Mouse (Mus musculus) A20 (cell line): ENCODE measurements around the gene Fam83e.

Source experiments
- DNase-seq: peaks from one replicate; pipeline ENCODE4 v3.0.0-alpha.2; 2011; ENCODE audit warnings: low read depth, low spot score

Fam83e gene

DNA sequence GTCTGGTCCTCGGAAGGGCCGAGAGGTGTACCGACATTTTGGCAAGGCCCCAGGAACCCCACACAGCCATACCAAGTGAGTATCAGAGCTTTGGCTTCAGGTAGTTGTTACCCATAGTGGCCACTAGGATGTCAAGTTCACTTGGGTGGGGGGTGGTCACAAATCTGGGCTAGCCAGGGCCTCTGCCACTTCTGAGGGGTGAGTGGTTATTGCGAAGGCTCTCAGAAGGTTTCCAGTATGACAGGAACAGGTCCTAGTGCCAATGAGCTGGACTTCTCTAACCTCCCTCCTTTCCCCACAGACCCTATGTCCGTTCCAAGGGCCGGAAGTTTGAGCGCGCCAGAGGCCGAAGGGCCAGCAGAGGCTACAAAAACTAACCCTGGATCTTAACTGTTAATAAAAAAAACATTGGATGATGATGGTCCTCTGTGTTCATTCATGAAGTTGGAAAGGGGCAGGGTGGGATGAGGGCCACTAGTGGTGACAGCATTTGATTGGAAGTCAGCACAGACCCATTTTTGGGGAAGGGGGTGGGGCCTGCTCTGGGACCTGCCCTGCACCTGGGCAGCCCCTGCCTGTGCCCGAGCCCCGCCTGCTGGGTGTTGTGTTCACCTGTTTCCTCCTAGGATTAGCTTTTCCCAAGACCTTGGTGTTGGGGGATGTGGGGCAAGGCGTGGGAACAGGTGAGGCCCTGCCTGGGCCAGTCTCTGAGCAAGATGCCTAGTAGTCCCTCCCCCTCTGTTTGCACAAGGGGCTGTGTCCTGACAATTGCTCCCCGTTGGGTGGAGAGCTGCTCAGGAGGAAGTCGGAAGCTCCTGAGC lies at the start of gene Fam83e:
Gene Fam83e (plus strand): TSS at position 800 of the 821 bp plus-strand sequence.
- DNase-seq: no peak

DNA sequence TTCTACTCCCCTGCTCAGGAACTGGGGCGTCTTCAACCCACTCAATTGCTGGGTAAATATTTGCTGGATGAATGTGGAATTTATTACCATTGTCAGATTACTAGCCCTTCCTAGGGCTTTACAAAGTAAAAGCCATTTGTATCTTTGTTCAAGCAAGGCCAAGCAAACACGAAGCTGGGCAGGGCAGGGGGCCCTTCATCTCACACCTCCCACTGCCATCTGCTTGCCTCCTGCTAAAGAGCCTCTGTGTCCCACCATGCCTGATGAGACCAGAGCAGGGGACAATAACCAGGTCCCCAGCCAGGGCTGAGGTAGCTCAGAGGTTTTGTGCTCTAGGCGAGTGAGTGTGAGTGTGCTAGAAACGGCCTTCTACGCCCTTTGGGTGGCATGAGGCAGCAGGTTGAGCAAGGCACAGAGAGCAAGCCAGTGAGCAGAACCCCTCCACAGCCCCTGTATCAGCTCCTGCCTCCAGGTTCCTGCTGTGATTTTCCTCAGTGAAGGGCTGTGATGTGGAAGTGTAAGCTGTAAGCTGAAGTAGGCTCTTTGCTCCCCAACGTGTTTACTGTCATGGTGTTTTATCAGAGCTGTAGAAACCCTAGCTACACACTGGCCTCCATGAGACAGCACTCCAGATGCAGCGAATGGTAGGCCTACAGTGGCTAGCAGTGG lies 43.3 kb upstream of the Fam83e start:
- DNase-seq: no peak

- no peak for DNase-seq
Observed at GRCm38 (mm10) chr7:45678513-45678912, 42.5 kb upstream of the Fam83e start.

GRCm38 (mm10) chr7:45679966-45680621 lies 40.9 kb upstream of the Fam83e start:
- DNase-seq: peak; percentile 60

DNA sequence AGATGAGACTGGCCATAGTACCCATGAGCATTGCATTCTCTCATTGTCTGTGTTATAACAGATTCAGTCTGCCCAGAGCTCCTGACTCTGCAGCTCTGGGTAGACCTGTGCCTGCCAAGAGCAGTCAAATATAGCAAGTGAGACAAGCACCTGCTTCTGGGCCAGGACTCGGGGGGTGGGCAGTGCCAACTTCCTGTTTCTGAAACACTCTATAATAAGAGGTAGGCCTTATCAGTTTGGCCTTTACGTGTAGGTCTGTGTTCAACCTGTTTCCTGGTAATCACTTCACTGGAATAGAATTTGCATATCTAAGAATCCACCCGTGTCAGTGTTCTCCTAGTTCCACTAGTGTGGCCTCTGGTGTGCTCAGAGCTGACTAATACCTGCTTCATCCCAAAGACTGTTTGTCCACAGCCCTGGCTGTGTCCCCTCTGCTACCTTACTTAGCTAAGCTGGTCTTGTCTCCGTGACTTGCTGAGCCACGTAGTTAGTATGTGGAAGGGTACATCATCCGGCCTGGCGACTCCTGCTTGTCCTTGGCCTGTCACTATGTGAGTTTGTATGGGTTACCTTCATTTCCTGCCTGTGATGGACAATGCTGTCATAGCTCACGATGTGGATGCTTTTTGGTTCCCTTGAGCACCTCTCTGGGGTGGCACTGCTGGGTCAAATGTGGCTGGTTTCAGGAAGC lies 39.8 kb upstream of the Fam83e start:
- peak; percentile 93 for DNase-seq

GRCm38 (mm10) chr7:45682144-45683126 lies 38.6 kb upstream of the Fam83e start:
- DNase-seq: peak; percentile 91

- DNase-seq: no peak
Observed at GRCm38 (mm10) chr7:45683396-45684050, 37.5 kb upstream of the Fam83e start, which contains the start of gene Ntn5. TSS of gene Ntn5 (plus strand) at chr7:45684022.

DNA sequence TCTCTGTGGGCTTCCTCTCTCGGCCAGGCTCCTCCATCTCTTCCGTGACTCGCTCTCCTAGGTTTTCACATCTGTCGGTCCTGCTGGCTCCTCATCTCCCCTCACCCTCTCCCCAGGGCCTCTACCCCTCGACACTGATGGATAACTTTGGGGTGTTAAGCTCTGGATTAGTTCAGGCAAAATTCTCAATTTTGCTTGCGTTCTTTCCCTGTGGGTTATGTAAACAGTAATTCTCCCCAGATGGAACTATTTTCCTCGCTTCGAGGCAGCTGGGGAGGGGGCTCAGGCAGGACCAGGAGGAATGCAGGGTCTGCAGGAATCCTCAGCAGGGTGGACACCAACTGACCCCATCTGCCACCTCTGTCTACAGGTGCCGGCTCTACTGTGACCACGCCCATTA lies 35.2 kb upstream of the Fam83e start:
- no peak for DNase-seq

DNA sequence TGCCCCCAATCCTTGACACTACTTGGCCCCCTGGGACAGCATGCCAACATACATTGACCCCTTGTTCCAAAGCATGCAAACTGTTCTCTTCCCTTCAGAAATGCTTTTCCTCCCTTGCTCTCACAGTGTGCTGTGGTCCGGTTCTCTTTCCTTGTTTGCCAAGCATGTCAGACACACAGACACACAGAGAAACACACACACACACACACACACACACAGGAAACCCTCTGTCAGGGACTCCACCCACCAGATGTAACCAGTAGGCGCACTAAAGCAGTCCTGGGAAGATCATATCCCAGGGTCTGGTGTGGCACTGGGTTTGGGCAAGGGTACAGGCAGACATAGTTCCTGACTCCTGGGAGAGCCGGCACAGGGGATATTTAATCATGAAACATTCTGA lies 34.2 kb upstream of the Fam83e start:
- no peak for DNase-seq

GRCm38 (mm10) chr7:45689099-45689498 lies 31.9 kb upstream of the Fam83e start:
- DNase-seq: peak; percentile 22

- no peak for DNase-seq
Observed at GRCm38 (mm10) chr7:45689800-45690199, 31.2 kb upstream of the Fam83e start.

GRCm38 (mm10) chr7:45692364-45692763 lies 28.6 kb upstream of the Fam83e start:
- DNase-seq: no peak

DNA sequence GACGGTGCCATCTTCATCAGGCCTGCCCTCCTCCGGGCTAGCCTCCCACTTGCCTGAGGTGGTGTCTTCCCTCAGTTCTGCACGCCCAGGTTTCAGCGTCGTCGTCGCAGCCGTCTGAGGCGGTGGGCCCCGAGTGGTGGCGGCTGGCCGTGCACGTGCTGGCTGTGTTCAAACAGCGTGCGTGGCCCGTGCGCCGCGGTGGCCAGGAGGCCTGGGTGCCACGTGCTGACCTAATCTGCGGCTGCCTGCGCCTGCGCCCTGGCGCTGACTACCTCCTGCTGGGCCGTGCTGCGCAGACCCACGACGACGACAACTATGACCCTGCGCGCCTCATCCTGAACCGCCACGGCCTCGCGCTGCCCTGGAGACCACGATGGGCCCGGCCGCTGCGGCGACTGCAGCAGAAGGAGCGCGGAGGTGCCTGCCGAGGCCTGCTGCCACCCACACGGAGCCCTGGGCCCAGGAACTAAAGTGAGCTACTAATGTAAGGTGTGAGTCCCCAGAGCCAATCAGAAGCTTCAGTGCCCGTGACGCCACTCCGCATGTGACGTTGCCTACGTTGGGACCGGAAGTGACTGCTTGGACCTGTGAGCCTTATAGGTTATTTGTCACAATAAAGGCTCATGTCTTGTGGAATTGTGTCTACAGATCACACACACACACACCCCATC lies 27.0 kb upstream of the Fam83e start, which contains the start of gene Sec1:
Gene Sec1 (minus strand): TSS at position 482 of the 671 bp plus-strand sequence.
- DNase-seq: no peak

DNA sequence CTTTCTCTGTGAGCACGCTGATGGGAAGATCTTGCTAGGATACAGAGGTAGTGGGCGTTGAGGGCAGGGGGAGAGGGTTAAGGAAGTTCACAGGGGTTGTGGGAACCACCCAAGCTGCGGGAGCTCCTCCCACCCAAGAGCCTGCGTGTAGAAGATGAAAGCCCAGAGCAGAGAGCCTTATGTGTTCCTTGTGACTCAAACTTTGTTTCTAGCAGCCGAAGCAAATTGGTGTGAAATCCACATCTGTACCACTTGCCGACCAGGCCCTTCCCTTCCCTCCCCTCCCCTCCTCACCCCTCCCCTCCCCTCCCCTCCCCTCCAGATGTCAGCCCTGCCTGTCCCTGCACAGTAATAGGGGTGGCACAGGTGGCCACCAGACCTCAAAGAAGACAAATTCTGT lies 25.9 kb upstream of the Fam83e start:
- DNase-seq: peak; percentile 18

DNA sequence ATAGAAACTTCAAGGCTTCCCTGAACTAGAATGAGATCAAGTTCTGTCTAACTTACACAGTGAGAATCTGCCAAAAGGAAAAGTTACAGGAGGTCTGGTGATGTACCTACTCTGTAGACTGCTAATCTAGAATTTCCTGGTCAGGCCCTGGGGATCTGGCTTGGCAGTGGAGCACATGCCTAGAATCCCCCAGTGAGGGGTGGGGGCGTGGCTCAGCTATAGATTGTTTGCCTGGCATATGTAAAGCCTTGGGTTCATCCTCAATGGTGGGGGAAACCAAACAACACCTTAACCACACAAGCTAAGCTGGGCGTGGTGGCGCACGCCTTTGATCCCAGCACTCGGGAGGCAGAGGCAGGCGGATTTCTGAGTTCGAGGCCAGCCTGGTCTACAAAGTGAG lies 23.1 kb upstream of the Fam83e start:
- no peak for DNase-seq

- no peak for DNase-seq
Observed at GRCm38 (mm10) chr7:45699523-45700141, 21.4 kb upstream of the Fam83e start, which contains the start of gene Car11. TSS of gene Car11 (plus strand) at chr7:45699843.

DNA sequence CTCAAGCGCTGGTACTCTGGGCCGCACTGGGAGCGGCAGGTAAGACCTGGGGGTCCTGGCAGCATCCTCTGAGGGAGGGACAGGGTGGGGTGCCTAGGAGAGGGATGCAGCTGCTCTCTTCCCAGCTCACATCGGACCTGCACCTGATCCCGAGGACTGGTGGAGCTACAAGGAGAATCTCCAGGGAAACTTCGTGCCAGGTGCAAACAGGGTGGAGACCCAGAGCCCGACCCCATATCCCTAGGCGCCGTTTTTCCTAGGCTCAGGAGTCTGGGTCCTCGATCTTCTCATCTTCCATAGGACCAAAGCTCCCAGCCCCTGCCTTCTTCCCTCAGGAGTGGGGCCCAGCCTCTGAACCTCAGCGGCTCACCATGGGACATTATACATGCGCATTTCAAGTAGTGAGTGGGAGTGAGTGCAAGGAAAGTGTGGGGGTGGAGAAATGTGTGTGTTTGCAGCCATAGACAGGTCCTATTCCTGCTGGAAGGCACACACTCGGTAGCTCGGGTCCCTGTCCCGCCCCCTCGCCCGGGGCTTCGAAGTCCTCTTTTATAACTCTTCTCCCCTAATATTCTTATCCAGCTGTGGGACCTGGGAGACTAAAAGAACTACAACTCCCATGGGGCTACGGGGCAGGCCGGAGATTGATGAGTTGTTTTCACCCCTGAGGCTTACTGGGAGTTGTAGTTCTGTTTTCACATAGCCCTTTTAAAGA lies 20.6 kb upstream of the Fam83e start:
- DNase-seq: peak; percentile 65

DNA sequence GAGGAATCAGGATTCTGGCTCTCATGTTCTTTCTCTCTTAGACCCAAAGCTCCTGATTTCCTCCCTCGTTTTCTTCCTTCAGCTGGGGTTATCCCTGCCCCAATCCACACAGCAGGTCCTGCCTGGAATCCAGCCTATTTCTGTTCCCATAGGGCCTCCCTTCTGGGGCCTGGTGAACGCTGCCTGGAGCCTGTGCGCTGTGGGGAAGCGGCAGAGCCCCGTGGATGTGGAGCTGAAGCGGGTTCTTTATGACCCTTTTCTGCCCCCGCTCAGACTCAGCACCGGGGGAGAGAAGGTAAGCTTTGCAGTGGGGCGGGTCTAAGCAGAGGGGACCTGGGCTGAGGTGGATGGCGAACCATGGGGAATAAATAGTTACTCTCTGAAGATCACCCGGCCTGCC lies 19.9 kb upstream of the Fam83e start:
- DNase-seq: no peak
